Mouse (Mus musculus) hematopoietic stem cell, adult 5-6 weeks (primary cell): ENCODE measurements at regions not wholly inside any gene's neighbourhood (a gene's known extent, or its start where the extent isn't known, plus 50 kb on each side); places are given as distances from the start of the nearest gene placed in this dataset.
"Not testable (repeated sequence)": the region's sequence is repeated elsewhere in the genome, so short reads cannot be mapped to it uniquely, and the experiment has no call there.

Experiments
- ATAC-seq, 2 experiments: fragments of 125-278 bp in 1 of 2; replicated peaks in 1 of 2; 2 replicates each; pipeline ENCODE4 v1.8.0; 2016 to 2017; ENCODE audit warnings: inconsistent platforms in 2 of 2, mild to moderate bottlenecking in 2 of 2, moderate number of reproducible peaks in 2 of 2, low read depth in 1 of 2, moderate TSS enrichment in 1 of 2; ENCODE audit not compliant: low FRiP score in 2 of 2, poor library complexity in 2 of 2, severe bottlenecking in 2 of 2, insufficient read depth in 1 of 2, low TSS enrichment in 1 of 2

DNA sequence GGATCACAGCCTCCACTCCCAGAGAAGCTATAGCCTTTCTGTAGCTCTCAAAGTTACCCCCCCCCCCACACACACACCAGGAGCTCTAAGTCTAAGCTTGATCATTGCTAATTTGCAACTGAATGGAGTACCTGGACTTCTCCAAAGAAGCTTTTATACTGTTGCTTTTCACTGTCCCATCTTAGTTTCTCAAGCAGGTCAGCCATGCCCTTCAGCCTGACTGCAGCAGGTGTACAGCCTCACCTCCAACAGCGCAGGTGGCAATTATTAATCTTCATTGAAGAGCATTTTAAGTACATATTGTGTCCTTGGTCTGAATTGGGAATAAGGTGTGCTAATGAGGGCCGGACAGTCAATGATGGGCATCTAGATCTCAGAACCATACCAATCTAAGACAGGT, 50.8 kb upstream of the Tnfrsf8 start:
- not testable (repeated sequence) for ATAC-seq
